Mouse (Mus musculus) brain, embryonic 18.5 days (tissue): Measurements from ENCODE around the gene Irak1.
A peak's percentile ranks its signal among the peaks of the same experiment; 100 is the strongest.

Experiments used
- DNase-seq: peaks from one replicate; pipeline ENCODE4 v3.0.0-alpha.2; 2012; ENCODE audit warnings: low read depth, low spot score

Irak1 gene

GRCm38 (mm10) chrX:74023188-74024049, at the start of gene Irak1:
Gene Irak1 (minus strand): TSS chrX:74023918.
- DNase-seq = peak; percentile 18

- no peak for DNase-seq
These were observed 47.1 kb upstream of the Irak1 start for GRCm38 (mm10) chrX:74070794-74071193.

GRCm38 (mm10) chrX:74067891-74068290, 44.2 kb upstream of the Irak1 start:
- DNase-seq = no peak

- no peak for DNase-seq
These were observed 21.4 kb upstream of the Irak1 start for GRCm38 (mm10) chrX:74045107-74045506.

- no peak for DNase-seq
These were observed 14.1 kb upstream of the Irak1 start for GRCm38 (mm10) chrX:74037702-74038375.

GRCm38 (mm10) chrX:74030000-74030399, 6.3 kb upstream of the Irak1 start:
- DNase-seq = no peak

- DNase-seq = no peak
These were observed 927 bp downstream of the Irak1 start for GRCm38 (mm10) chrX:74022795-74023187.

GRCm38 (mm10) chrX:74014597-74014996, 9.1 kb downstream of the Irak1 start:
- no peak for DNase-seq

- no peak for DNase-seq
These were observed 15.7 kb downstream of the Irak1 start for GRCm38 (mm10) chrX:74008063-74008462.

GRCm38 (mm10) chrX:74006401-74006800, 17.3 kb downstream of the Irak1 start:
- DNase-seq = no peak

- DNase-seq = no peak
These were observed 20.1 kb downstream of the Irak1 start for GRCm38 (mm10) chrX:74003644-74004043.

- DNase-seq = no peak
These were observed 22.7 kb downstream of the Irak1 start for GRCm38 (mm10) chrX:74001024-74001423.

GRCm38 (mm10) chrX:73998911-73999869, 24.5 kb downstream of the Irak1 start:
- peak; percentile 69 for DNase-seq

- DNase-seq = no peak
These were observed 45.9 kb downstream of the Irak1 start for GRCm38 (mm10) chrX:73977783-73978182.

- DNase-seq = no peak
These were observed 47.4 kb downstream of the Irak1 start for GRCm38 (mm10) chrX:73976283-73976682.

- DNase-seq = no peak
These were observed 50.9 kb downstream of the Irak1 start for GRCm38 (mm10) chrX:73972774-73973173.

GRCm38 (mm10) chrX:73970781-73971180, 52.9 kb downstream of the Irak1 start:
- DNase-seq = no peak

GRCm38 (mm10) chrX:73969729-73970128, 54.0 kb downstream of the Irak1 start:
- no peak for DNase-seq

GRCm38 (mm10) chrX:73969167-73969566, 54.6 kb downstream of the Irak1 start:
- no peak for DNase-seq

- DNase-seq = peak; percentile 87
These were observed 56.3 kb downstream of the Irak1 start for GRCm38 (mm10) chrX:73967177-73968075.
